Mouse (Mus musculus): ENCODE results near the gene Iqschfp. TPM values are rescaled to one million over a fixed set of nuclear protein-coding genes. Genes with fewer than 3 reads are reported as not detected.
A peak's percentile ranks its signal among the peaks of the same experiment; 100 is the strongest.

Iqschfp gene
- total RNA-seq, 2 experiments from 2014 or later = not detected

GRCm38 (mm10) chr3:68403783-68404217, 511.8 kb downstream of the Iqschfp start:
- intact Hi-C loops (cut with DNase I) = no loop called here
- DNase-seq = peak in 1 of 2 experiments; percentile 24

GRCm38 (mm10) chr3:68405724-68406123, 513.7 kb downstream of the Iqschfp start:
- no peak for DNase-seq
- intact Hi-C loops (cut with DNase I) = no loop called here

DNA sequence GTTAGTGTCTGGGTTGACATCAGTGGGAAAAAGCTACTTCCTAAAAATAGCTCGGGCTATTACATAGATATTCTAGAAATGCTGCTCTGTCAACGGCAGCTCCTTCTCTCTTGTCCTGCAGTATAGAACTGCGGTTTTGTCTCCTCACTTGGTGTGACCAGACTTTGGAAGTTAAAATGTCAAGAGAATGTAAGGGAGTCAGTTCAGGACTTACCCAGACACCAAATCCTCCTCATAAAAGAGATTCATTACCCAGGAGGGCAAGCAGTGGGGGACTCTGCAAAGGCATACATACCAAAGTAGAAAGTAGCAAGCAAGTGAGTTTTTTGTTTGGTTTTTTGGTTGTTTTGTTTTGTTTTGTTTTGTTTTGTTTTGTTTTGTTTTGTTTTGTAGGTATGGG, 520.2 kb downstream of the Iqschfp start:
- no peak for DNase-seq
- intact Hi-C loops (cut with DNase I) = no loop called here

GRCm38 (mm10) chr3:68419792-68420191, 527.8 kb downstream of the Iqschfp start:
- DNase-seq = no peak
- intact Hi-C loops (cut with DNase I) = no loop called here

- DNase-seq = no peak
- intact Hi-C loops (cut with DNase I) = no loop called here
Measured at GRCm38 (mm10) chr3:68420927-68421326, 528.9 kb downstream of the Iqschfp start.

GRCm38 (mm10) chr3:68421849-68422248, 529.8 kb downstream of the Iqschfp start:
- intact Hi-C loops (cut with DNase I) = no loop called here
- DNase-seq = no peak

DNA sequence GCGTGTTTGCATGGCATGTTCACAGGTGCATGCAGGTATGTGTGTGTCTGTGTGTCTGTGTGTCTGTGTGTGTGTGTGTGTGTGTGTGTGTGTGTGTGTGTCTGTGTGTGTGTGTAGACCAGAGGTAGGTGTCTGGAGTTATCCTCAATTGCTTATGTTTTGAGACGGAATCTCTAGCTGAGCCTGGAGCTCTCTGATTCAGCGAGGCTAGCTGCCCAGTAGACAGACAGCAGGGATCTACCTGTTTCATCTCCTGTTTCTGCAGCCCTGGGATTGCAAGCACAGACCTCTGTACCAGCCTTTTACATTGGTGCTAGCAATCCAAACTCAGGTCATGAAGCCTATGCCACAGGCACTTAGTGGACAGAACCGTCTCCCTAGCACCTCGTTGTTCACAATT, 536.0 kb downstream of the Iqschfp start:
- intact Hi-C loops (cut with DNase I) = no loop called here
- no peak for DNase-seq

- intact Hi-C loops (cut with DNase I) = no loop called here
- no peak for DNase-seq
Measured at GRCm38 (mm10) chr3:68434435-68434834, 542.4 kb downstream of the Iqschfp start.

DNA sequence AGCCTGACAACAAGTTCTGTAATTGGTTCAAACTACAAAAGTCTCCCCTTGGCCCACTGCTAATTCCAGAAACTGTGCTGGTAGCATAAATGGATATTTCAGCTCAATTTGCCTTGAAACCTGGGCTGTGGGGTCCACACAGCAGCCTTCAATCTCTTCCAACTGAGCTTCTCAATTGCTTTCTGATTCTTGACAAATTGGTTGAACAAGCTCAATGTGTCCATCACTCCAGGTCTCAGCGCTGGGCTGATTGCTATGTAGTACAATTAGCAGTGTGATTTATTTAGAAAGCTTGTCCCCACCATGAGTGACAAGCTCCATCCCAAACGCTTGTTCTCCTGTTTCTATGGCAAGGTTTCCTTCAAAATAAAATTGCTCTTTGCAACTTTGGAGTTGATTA, 542.9 kb downstream of the Iqschfp start:
- intact Hi-C loops (cut with DNase I) = no loop called here
- no peak for DNase-seq

DNA sequence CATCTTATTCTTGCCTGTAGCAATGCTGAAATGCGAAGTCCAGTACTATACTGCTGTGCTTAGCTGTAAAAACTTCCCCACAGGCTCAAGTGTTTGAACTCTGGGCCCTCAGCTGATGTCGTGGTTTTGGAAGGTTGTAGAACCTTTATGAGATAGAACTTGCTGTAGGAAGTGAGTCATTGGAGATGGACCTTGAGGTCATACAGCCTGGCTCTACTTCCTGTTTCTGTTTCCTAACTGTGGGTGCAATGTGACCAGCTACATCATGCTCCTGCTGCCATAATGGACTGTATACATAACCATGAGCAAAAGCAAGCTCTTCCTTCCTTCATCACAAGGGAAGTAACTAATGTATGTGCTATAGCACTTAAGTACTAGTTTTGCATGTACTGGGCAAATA, 556.4 kb downstream of the Iqschfp start:
- intact Hi-C loops (cut with DNase I) = no loop called here
- DNase-seq = no peak

GRCm38 (mm10) chr3:68451634-68452033, 559.6 kb downstream of the Iqschfp start:
- intact Hi-C loops (cut with DNase I) = no loop called here
- no peak for DNase-seq

- intact Hi-C loops (cut with DNase I) = no loop called here
- peak; percentile 39 to 55 for DNase-seq
Measured at GRCm38 (mm10) chr3:68453266-68453665, 561.2 kb downstream of the Iqschfp start.

- no peak for DNase-seq
- intact Hi-C loops (cut with DNase I) = no loop called here
Measured at GRCm38 (mm10) chr3:68453719-68454455, 561.9 kb downstream of the Iqschfp start.

DNA sequence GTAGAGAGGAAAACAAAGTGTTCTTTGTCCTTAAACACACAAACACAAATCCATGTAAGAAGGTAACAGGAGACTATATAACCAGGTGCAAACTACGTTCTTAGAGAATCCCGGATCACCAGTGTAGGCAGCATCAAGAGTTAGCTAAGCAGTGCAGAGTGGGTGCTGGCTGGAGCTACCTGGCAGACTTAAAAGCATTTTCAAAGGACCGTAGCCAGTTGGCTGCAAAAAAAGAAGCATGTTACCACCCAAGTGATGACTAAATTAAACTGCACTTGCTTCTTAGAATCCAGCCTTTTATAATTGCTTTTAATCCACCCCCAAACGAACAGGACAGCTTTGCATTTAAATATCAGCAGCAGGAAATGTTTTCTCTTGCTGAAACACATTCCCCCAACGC, 574.6 kb downstream of the Iqschfp start:
- intact Hi-C loops (cut with DNase I) = loop anchor here (10.0 kb wide), 1 partner anchor 412 kb away; no protein-coding TSS in a partner anchor
- DNase-seq = no peak

DNA sequence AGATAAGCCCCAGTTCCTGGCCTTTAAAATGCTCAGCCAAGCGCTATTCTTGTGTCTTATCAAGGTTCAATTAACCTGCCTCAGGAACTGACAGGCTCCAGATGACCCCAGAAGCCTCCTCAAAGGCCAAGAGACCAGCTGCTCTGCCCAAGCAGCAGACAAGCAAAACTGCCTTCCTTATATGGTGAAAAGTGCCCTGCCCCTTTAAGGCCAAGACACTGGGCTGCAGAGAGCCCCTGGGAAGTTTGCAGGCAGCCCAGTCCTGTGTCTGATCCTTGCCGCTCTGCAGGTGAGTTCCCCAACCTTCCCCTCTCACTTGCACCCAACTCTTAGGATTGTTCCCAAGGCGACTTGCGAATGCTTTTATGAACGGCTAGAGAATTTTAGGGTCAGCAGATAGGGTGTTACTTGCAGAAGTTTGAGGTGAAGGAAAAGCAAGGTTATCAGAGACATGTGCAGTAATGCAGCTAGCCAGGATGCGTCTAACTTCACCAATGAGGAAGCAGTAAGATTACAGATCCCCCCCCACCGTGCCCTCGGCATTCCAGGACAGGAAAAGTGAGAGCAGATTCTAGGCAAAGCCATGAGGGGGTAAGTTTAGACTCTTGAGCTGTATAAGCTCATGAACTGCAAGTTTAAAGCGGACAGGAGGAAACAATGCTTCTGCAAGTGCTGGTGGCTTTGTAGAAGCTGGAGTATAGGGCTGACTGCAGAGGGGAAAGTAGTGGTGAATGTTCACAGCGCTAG, 576.1 kb downstream of the Iqschfp start:
- intact Hi-C loops (cut with DNase I) = loop anchor here (2.0 to 10.0 kb wide), 2 partner anchors 25 to 413 kb away; no protein-coding TSS in a partner anchor
- DNase-seq = peak; percentile 47 to 59

DNA sequence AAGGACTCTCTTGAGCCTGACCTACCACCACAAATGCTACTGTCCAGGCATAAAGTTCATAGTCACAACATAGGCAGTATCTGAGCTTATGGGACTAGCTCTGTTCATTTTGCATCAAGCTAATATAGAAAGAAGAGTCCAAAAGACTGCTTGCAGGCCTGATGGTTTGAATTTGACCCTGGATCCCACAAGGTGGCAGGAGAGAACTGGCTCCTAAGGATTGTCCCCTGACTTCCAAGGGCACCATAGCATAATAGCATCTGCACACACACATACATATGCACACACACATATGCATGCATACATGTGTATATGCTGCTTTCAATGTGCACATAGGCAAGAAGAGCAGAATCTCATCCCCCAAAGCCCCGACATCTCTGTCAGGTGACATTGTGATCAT, 577.6 kb downstream of the Iqschfp start:
- intact Hi-C loops (cut with DNase I) = loop anchor here (1.0 to 10.0 kb wide), 3 partner anchors 23 to 415 kb away; no protein-coding TSS in a partner anchor
- DNase-seq = peak in 1 of 2 experiments; percentile 26

DNA sequence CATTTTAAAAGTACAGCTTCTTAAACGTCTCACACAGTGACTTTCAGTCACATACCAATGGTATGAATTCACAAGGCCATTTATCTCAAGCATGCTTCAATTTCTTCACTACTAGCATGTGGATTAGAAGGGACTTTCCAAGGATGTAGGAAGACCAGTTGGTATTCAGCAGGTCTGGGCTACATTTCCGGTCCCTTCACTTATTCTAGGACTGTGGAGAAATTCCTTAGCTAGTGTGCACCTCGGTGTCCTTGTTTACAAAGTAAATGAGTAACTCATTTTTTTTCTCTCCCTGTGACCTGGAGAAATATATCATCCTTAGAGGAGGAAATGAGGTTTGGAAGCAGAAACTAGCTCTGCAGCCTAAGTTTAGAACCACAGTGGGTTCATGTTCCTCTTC, 578.0 kb downstream of the Iqschfp start:
- no peak for DNase-seq
- intact Hi-C loops (cut with DNase I) = no loop called here

GRCm38 (mm10) chr3:68470622-68471021, 578.6 kb downstream of the Iqschfp start:
- intact Hi-C loops (cut with DNase I) = no loop called here
- DNase-seq = no peak

GRCm38 (mm10) chr3:68476336-68476735, 584.3 kb downstream of the Iqschfp start:
- intact Hi-C loops (cut with DNase I) = no loop called here
- DNase-seq = no peak

GRCm38 (mm10) chr3:68477478-68477877, 585.4 kb downstream of the Iqschfp start:
- intact Hi-C loops (cut with DNase I) = no loop called here
- no peak for DNase-seq

DNA sequence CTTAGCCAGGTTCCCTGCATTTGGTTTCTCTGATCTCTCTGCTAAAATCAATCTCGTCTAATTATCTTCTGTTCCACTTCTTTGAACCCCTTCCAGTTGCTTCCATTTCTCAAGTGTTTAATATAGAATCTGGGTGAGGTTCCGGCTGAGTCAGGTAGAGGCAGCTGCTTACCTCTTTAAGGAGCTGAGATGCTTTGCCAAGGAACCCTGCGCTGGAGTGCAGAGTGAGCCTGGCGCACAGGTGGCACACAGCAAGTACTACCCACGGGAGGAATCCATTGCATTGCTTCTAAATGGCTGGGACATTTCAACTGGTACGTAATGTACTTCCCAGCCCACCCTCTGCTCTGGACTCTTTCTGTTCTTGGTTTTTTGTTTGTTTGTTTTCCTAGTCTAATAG, 587.2 kb downstream of the Iqschfp start:
- no peak for DNase-seq
- intact Hi-C loops (cut with DNase I) = no loop called here

GRCm38 (mm10) chr3:68483517-68483916, 591.5 kb downstream of the Iqschfp start:
- DNase-seq = no peak
- intact Hi-C loops (cut with DNase I) = no loop called here

Measured in heart, postnatal 10 days (tissue).